In the genomic region with DNA sequence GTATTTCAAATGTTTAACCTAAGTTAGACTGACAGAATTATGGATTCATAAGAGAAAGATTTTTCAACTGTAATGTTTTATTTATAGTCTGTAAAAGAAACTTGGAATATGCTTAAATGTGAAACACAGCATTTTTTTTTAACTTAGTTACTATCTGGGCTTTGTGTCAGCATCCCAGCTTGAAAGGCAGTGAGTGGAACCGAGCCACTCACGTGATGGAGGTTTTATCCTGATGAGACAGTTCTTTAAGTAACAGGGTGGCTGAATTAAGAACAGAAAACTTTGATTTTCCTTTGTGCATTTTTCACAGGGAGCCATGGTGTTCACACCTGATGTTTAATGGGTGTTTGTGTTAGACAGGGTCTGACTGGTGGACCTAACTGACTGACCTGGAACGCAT, we compare ENCODE assay signal across 35 mouse cellular contexts.
"Had no signal": no experiment of that assay in that cellular context is flagged by ENCODE, and none has a peak within 500 bp of the region (broad histone marks: within the 10 kb centered on the region; RNA-seq: fewer than 3 reads in every experiment).

No protein-coding gene starts in this region.

- H3K4me2 ChIP-seq: heart, embryonic 11.5 days; heart, embryonic 12.5 days; heart, embryonic 13.5 days; heart, embryonic 15.5 days; hindbrain, embryonic 12.5 days; hindbrain, embryonic 13.5 days; hindbrain, embryonic 14.5 days; hindbrain, embryonic 15.5 days; intestine, embryonic 15.5 days; kidney, embryonic 15.5 days had no signal

- ATAC-seq: hindbrain, embryonic 16.5 days; hindbrain, postnatal 0 days; inflammation-experienced regulatory T-cells, adult 6 months; intestine, embryonic 15.5 days; intestine, embryonic 16.5 days; intestine, postnatal 0 days had no signal

- H3K4me3 ChIP-seq: heart, embryonic 12.5 days; heart, embryonic 13.5 days; heart, embryonic 15.5 days; hindbrain, embryonic 10.5 days; hindbrain, embryonic 12.5 days; hindbrain, embryonic 13.5 days; hindbrain, embryonic 15.5 days; intestine, embryonic 15.5 days; kidney, embryonic 15.5 days; layer of hippocampus, adult 2 months; left cerebral cortex, adult 2 months had no signal

- H3K9me3 ChIP-seq: heart, embryonic 12.5 days; heart, embryonic 13.5 days; heart, embryonic 15.5 days; hindbrain, embryonic 10.5 days; hindbrain, embryonic 12.5 days; hindbrain, embryonic 13.5 days; hindbrain, embryonic 15.5 days; intestine, embryonic 15.5 days; kidney, embryonic 15.5 days had no signal

- DNase-seq: heart, postnatal 10 days; heart, postnatal 14 days; heart, postnatal 36 days; heart, postnatal 4 days; kidney, adult 11 months; kidney, adult 18-20 months; kidney, adult 2 months; kidney, adult 8-10 months; kidney, adult 9 months; kidney, postnatal 10 days; kidney, postnatal 14 days; kidney, postnatal 25 days; kidney, postnatal 36 days; kidney, postnatal 4 days; layer of hippocampus, adult 9-11 months; layer of hippocampus, postnatal 36 days had no signal

- H3K27me3 ChIP-seq: heart, embryonic 12.5 days; heart, embryonic 13.5 days; heart, embryonic 15.5 days; hindbrain, embryonic 12.5 days; hindbrain, embryonic 13.5 days; hindbrain, embryonic 15.5 days; intestine, embryonic 15.5 days; kidney, embryonic 15.5 days had no signal

- H3K4me1 ChIP-seq: heart, embryonic 12.5 days; heart, embryonic 13.5 days; heart, embryonic 15.5 days; hindbrain, embryonic 10.5 days; hindbrain, embryonic 12.5 days; hindbrain, embryonic 13.5 days; hindbrain, embryonic 15.5 days; intestine, embryonic 15.5 days; kidney, embryonic 15.5 days had no signal

- H3K9ac ChIP-seq: heart, embryonic 12.5 days; heart, embryonic 13.5 days; heart, embryonic 15.5 days; hindbrain, embryonic 12.5 days; hindbrain, embryonic 13.5 days; hindbrain, embryonic 14.5 days; hindbrain, embryonic 15.5 days; intestine, embryonic 15.5 days; kidney, embryonic 15.5 days had no signal

- H3K27ac ChIP-seq: heart, embryonic 13.5 days; heart, embryonic 15.5 days; hindbrain, embryonic 10.5 days; hindbrain, embryonic 12.5 days; hindbrain, embryonic 13.5 days; hindbrain, embryonic 14.5 days; hindbrain, embryonic 15.5 days; hindbrain, postnatal 0 days; intestine, embryonic 15.5 days; kidney, embryonic 15.5 days; kidney, postnatal 0 days; layer of hippocampus, adult 2 months; left cerebral cortex, adult 2 months had no signal
